In genomic region chr6:114915915-114916714, GRCm38 (mm10) we compare ENCODE assay signal across 8 mouse cellular contexts. TPM values are rescaled to one million over a fixed set of nuclear protein-coding genes. Genes with fewer than 3 reads are reported as not detected.
A peak's percentile ranks its signal among the peaks of the same experiment; 100 is the strongest.
DNase-seq lines count a peak whose midpoint lies in the region; ATAC-seq lines count a peak whose summit lies in the region.

No protein-coding gene starts in this region.

- peak overlapping the region; percentile 38 for H3K4me3 ChIP-seq in heart, embryonic 10.5 days
- H3K4me3 ChIP-seq in hindbrain, embryonic 16.5 days (ENCODE audit: low read length), result no peak overlapping the region
- no peak overlapping the region for H3K4me3 ChIP-seq in midbrain, embryonic 14.5 days (replicated peaks; ENCODE audit: low read depth, low read length)

- no peaks in the 10 kb centered on the region for H3K9me3 ChIP-seq in heart, embryonic 10.5 days
- no peaks in the 10 kb centered on the region for H3K9me3 ChIP-seq in hindbrain, embryonic 16.5 days (ENCODE audit: control insufficient read depth, low read length)
- H3K9me3 ChIP-seq in midbrain, embryonic 14.5 days (ENCODE audit: control insufficient read depth, low read length), result no peaks in the 10 kb centered on the region

- H3K9ac ChIP-seq in hindbrain, embryonic 16.5 days (ENCODE audit: low read depth, low read length), result peak overlapping the region; percentile 28; the same call in 1 of the 2 replicates
- no peak overlapping the region; the same call in 1 of the 2 replicates for H3K9ac ChIP-seq in midbrain, embryonic 14.5 days (replicated peaks; ENCODE audit: low read length)

- H3K27me3 ChIP-seq in heart, embryonic 10.5 days (ENCODE audit: insufficient read depth, poor library complexity, severe bottlenecking), result no peaks in the 10 kb centered on the region
- no peaks in the 10 kb centered on the region for H3K27me3 ChIP-seq in hindbrain, embryonic 16.5 days (replicated peaks; ENCODE audit: control insufficient read depth, insufficient read depth, low read length)
- H3K27me3 ChIP-seq in midbrain, embryonic 14.5 days (ENCODE audit: control insufficient read depth, insufficient read depth, low read length), result no peaks in the 10 kb centered on the region

- H3K27ac ChIP-seq in heart, embryonic 10.5 days, result peak overlapping the region; percentile 52; the same call in 1 of the 2 replicates
- H3K27ac ChIP-seq in hindbrain, embryonic 16.5 days (ENCODE audit: low read depth, low read length), result peak overlapping the region; percentile 53
- 0 out of 2 replicates have a peak overlapping the region, but pooled peaks have one; percentile 23 for H3K27ac ChIP-seq in midbrain, embryonic 14.5 days (replicated peaks; ENCODE audit: low read depth, low read length)

- peak; percentile 33 for ATAC-seq in common myeloid progenitor, adult 5-6 weeks (replicated peaks; ENCODE audit: low read depth, poor library complexity, severe bottlenecking)
- ATAC-seq in hindbrain, embryonic 16.5 days, result no peak
- no peak for ATAC-seq in midbrain, embryonic 14.5 days (ENCODE audit: low FRiP score, low TSS enrichment)

- 52% methylated on average over 19 of the region's 19 CpGs for WGBS in heart, embryonic 10.5 days
- 31% methylated on average over 19 of the region's 19 CpGs for WGBS in hindbrain, embryonic 16.5 days
- WGBS in midbrain, embryonic 14.5 days, result 16% methylated on average over 19 of the region's 19 CpGs

- peak overlapping the region; percentile 60 for H3K4me2 ChIP-seq in hindbrain, embryonic 16.5 days (ENCODE audit: low read length)
- peak overlapping the region; percentile 54 for H3K4me2 ChIP-seq in midbrain, embryonic 14.5 days (ENCODE audit: low read length)

- peaks cover 9% of the 10 kb centered on the region for H3K36me3 ChIP-seq in heart, embryonic 10.5 days
- H3K36me3 ChIP-seq in hindbrain, embryonic 16.5 days (ENCODE audit: control insufficient read depth, insufficient read depth, low read length), result no peaks in the 10 kb centered on the region
- no peaks in the 10 kb centered on the region for H3K36me3 ChIP-seq in midbrain, embryonic 14.5 days (ENCODE audit: control insufficient read depth, insufficient read depth, low read length)

- DNase-seq in heart, embryonic 10.5 days (ENCODE audit: low spot score), result no peak
- no peak for DNase-seq in heart, adult 9 months (ENCODE audit: low spot score in 2 of 2)
- DNase-seq in midbrain, embryonic 14.5 days, result no peak
- no peak for DNase-seq in right cerebral cortex, postnatal 14 days
- DNase-seq in c-Kit-positive CD71-positive TER-119-positive erythroid progenitor cells, embryonic 14.5 days (ENCODE audit: low spot score), result no peak
- no peak for DNase-seq in adrenal gland, postnatal 4 days (ENCODE audit: low spot score in 2 of 2)

- peaks cover 86% of the 10 kb centered on the region for H3K4me1 ChIP-seq in heart, embryonic 10.5 days
- peaks cover 72% of the 10 kb centered on the region for H3K4me1 ChIP-seq in hindbrain, embryonic 16.5 days (ENCODE audit: control insufficient read depth, insufficient read depth, low read depth, low read length)
- peaks cover 80% of the 10 kb centered on the region for H3K4me1 ChIP-seq in midbrain, embryonic 14.5 days (ENCODE audit: control insufficient read depth, insufficient read depth, low read length)

RNA-seq across cellular contexts. Expression of gene Vgll4, which starts 53.7 kb away (rescaled TPM):
- 58.5 and 76.8 TPM in 2 replicates for polyA plus RNA-seq in heart, embryonic 10.5 days (2016; fragmentation: Nextera tagmentation; extraction: Ambion mirVana)
- 39.9 and 40.6 TPM in 2 replicates for total RNA-seq in common myeloid progenitor, adult 5-6 weeks (2017)
- 60.2 and 62.0 TPM in 2 replicates for polyA plus RNA-seq in hindbrain, embryonic 16.5 days (2015; fragmentation: Nextera tagmentation; extraction: Ambion mirVana)
- 32.2 and 42.8 TPM in 2 replicates for polyA plus RNA-seq in midbrain, embryonic 14.5 days (2014; fragmentation: Nextera tagmentation; extraction: Ambion mirVana)
- 10 to 100 TPM; 57.6 to 59.9 TPM for total RNA-seq in adrenal gland, postnatal 4 days (2021)
